Mouse (Mus musculus) E14TG2a.4 (cell line): ENCODE measurements at regions not wholly inside any gene's neighbourhood (a gene's known extent, or its start where the extent isn't known, plus 50 kb on each side); places are given as distances from the start of the nearest gene placed in this dataset.
"Not testable (repeated sequence)": the region's sequence is repeated elsewhere in the genome, so short reads cannot be mapped to it uniquely, and the experiment has no call there.

Experiments used
- H3K27me3 ChIP-seq: 2 replicates; pipeline ENCODE4 v1.6.1; 2014; ENCODE audit warnings: low read length, control low read depth; ENCODE audit not compliant: insufficient read depth
- H3K36me3 ChIP-seq: 2 replicates; pipeline ENCODE4 v1.6.1; 2014; ENCODE audit warnings: low read length, control low read depth; ENCODE audit not compliant: insufficient read depth
- H3K4me1 ChIP-seq: replicated peaks from 2 replicates; pipeline ENCODE4 v1.6.1; 2014; ENCODE audit warnings: low read depth, low read length, control low read depth
- H3K4me3 ChIP-seq: replicated peaks from 2 replicates; pipeline ENCODE4 v1.5.1; 2014; ENCODE audit warnings: mild to moderate bottlenecking, low read length
- H3K9me3 ChIP-seq: 2 replicates; pipeline ENCODE4 v1.6.1; 2014; ENCODE audit warnings: low read length, control low read depth
- CTCF ChIP-seq: conservative IDR thresholded peaks from 2 replicates; pipeline ENCODE4 v1.5.1; 2014; ENCODE audit warnings: low read length
- NANOG ChIP-seq: IDR thresholded peaks from 2 replicates; pipeline ENCODE4 v1.6.1; 2014; ENCODE audit warnings: borderline replicate concordance, low read length, mixed read lengths
- POU5F1 ChIP-seq: IDR thresholded peaks from 2 replicates; pipeline ENCODE4 v1.6.1; 2014; ENCODE audit warnings: low read length, borderline replicate concordance

DNA sequence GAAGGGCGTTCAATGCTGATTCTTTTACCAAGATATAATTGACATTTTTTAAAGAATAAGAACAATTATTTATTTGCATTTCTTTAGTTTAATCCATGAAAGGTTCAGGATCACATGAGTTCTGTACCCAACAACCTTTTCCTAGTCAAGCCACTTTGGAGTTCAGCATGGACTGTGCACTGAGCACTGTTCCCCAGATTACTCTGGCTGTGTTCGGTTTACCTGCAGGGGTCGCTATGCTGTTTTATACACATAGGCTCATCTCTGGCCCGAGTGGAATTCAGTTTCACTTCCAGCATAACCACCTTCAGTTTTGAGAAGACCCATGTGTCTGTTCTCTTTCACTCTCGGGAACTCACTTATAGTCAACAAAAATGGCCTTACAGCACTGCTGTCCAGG is 93.5 kb upstream of the Smarcad1 start:
- not testable (repeated sequence) for H3K4me3 ChIP-seq, H3K9me3 ChIP-seq, H3K4me1 ChIP-seq, H3K27me3 ChIP-seq, H3K36me3 ChIP-seq

- TF ChIP-seq POU5F1 = no peak
- no peak for TF ChIP-seq NANOG
- no peak for TF ChIP-seq CTCF
- Histone ChIP-seq H3K36me3 (no peaks in the 10 kb centered on the region), H3K4me3 (no peak overlapping the region), H3K9me3 (no peaks in the 10 kb centered on the region), H3K4me1 (no peaks in the 10 kb centered on the region), H3K27me3 (no peaks in the 10 kb centered on the region)
Measured at GRCm38 (mm10) chr6:64961608-64962486, 80.5 kb upstream of the Smarcad1 start.

- H3K36me3 ChIP-seq = no peaks in the 10 kb centered on the region
- no peaks in the 10 kb centered on the region for H3K27me3 ChIP-seq
- H3K4me3 ChIP-seq = no peak overlapping the region
- no peaks in the 10 kb centered on the region for H3K9me3 ChIP-seq
- TF ChIP-seq CTCF (no peak), NANOG (no peak), POU5F1 (no peak)
- H3K4me1 ChIP-seq = no peaks in the 10 kb centered on the region
Measured at GRCm38 (mm10) chr6:64962612-64963011, 79.8 kb upstream of the Smarcad1 start.

DNA sequence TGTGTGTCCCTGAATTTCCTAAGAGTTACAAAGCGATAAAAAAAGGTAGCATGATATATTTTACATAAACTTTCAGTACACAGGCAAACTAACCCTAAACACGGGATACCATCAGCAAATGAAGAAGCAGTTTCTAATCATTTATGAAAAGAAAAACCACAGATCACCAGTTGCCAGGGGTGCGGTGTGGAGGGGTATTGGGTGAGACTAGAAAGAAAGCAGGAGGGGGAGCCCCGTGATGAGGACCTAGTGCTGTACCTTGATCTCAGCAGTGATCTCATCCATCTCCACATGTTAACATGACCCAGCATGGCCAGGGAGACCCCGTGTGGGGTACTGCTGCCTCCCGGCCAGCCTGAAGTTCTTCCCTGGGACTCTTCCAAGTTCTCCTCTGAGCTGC is 77.7 kb upstream of the Smarcad1 start:
- Histone ChIP-seq H3K4me3 (no peak overlapping the region), H3K36me3 (no peaks in the 10 kb centered on the region), H3K4me1 (no peaks in the 10 kb centered on the region), H3K27me3 (no peaks in the 10 kb centered on the region), H3K9me3 (no peaks in the 10 kb centered on the region)
- no peak for TF ChIP-seq CTCF
- TF ChIP-seq NANOG = no peak
- no peak for TF ChIP-seq POU5F1

GRCm38 (mm10) chr6:64965203-64965602 is 77.2 kb upstream of the Smarcad1 start:
- no peaks in the 10 kb centered on the region for H3K4me1 ChIP-seq
- no peaks in the 10 kb centered on the region for H3K36me3 ChIP-seq
- no peaks in the 10 kb centered on the region for H3K27me3 ChIP-seq
- no peak for TF ChIP-seq POU5F1
- no peak for TF ChIP-seq CTCF
- TF ChIP-seq NANOG = no peak
- H3K4me3 ChIP-seq = no peak overlapping the region
- H3K9me3 ChIP-seq = no peaks in the 10 kb centered on the region

DNA sequence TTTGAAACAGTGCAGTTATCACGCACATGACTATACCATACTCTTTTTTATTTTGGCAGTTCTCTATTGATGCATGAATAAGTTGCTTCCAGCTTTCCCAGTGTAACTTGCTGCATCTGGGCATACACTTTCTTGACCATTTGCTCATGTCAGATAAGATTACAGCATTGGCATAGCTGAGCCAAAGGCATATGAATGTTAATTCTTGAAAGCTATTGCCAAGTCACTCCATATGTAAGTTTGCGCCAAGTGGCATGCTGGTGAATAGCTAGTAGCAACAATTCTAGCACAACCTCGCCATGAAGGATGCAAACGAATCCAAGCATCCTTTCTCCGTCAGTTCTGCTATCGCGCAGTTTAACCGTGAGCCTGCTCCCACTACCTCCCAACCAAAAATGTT is 72.2 kb upstream of the Smarcad1 start:
- TF ChIP-seq POU5F1 = no peak

GRCm38 (mm10) chr6:64973968-64974367 is 68.4 kb upstream of the Smarcad1 start:
- Histone ChIP-seq H3K4me3 (no peak overlapping the region), H3K9me3 (no peaks in the 10 kb centered on the region; the same call in 1 of the 2 replicates), H3K4me1 (no peaks in the 10 kb centered on the region), H3K27me3 (no peaks in the 10 kb centered on the region), H3K36me3 (no peaks in the 10 kb centered on the region)
- TF ChIP-seq POU5F1 (no peak), CTCF (peak; percentile 59), NANOG (no peak)

More for the DNA sequence above, 72.2 kb upstream of the Smarcad1 start:
- no peaks in the 10 kb centered on the region for H3K4me1 ChIP-seq
- H3K9me3 ChIP-seq = no peaks in the 10 kb centered on the region; the same call in 1 of the 2 replicates
- no peak overlapping the region for H3K4me3 ChIP-seq
- no peaks in the 10 kb centered on the region for H3K27me3 ChIP-seq
- no peaks in the 10 kb centered on the region for H3K36me3 ChIP-seq

DNA sequence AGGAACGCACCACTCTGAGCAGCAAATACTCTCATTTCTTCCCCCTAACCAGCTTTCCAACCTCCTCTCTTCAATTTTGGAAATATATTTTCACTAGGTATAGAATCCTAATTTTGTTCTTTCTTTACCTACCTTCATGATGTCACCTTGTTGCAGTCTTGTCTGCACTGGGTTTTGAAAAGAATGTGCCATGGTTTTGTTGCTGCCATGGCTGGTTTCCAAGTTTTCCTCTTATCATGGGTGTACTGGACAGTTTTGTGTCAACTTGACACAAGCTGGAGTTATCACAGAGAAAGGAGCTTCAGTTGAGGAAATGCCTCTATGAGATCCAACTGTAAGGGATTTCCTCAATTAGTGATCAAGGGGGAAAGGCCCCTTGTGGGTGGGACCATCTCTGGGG is 67.9 kb upstream of the Smarcad1 start:
- not testable (repeated sequence) for H3K36me3 ChIP-seq, H3K9me3 ChIP-seq, H3K27me3 ChIP-seq, H3K4me1 ChIP-seq, H3K4me3 ChIP-seq

DNA sequence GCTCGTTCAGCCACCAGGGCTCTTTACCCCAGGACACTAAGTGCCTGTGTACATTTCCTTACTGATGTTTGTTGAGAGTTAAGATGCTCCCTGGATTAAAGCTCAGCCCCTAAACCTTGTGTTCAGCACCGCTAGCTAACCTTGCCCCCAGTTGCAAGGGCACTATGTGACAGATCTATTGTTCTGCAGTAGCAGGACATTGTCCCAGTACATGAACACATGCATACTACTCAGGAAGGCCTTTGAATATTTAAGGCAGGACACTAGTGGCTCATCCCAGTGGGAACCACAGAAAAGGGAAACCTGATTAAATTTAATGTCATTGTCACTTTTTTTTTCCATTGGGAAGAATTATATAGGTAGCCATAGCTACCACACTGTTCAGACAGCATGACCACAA is 60.3 kb upstream of the Smarcad1 start:
- TF ChIP-seq NANOG (no peak), POU5F1 (no peak), CTCF (no peak)
- H3K27me3 ChIP-seq = no peaks in the 10 kb centered on the region

More for the DNA sequence above, 60.3 kb upstream of the Smarcad1 start:
- 0 out of 2 replicates have a peak, but pooled peaks cover 3% of the 10 kb centered on the region for H3K4me1 ChIP-seq
- no peaks in the 10 kb centered on the region for H3K36me3 ChIP-seq
- no peak overlapping the region for H3K4me3 ChIP-seq
- H3K9me3 ChIP-seq = no peaks in the 10 kb centered on the region
